Mouse (Mus musculus): Measurements from ENCODE around the gene Tnrc6b. TPM values are rescaled to one million over a fixed set of nuclear protein-coding genes. Genes with fewer than 3 reads are reported as not detected.
A peak's percentile ranks its signal among the peaks of the same experiment; 100 is the strongest.

Tnrc6b gene
- polyA plus RNA-seq, 1 experiment from 2014 or later, result 9.6 TPM

DNA sequence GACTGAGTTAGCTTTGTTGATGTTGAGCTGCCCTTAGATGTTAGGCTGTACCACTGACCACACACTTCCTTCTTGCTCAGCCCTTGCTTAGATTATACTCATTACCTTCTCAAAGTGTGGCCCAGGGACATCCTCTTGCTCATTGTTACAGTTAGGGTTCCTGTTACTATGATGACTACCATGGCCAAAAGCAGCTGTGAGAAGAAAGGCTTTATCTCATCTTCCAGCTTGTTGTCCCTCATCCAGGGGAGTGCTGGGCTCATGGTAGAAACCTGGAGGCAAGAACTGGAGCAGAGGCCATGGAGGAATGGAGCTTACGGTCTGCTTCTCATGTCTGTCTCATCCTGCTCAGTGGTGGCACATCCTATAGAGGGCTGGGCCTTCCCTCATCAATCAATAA lies 28.9 kb downstream of the Tnrc6b start:
- Histone ChIP-seq H3K4me1 (ENCODE audit: insufficient read depth) (peaks cover 43% of the 10 kb centered on the region), H3K9me3 (ENCODE audit: low read length) (no peaks in the 10 kb centered on the region), H3K36me3 (replicated peaks; ENCODE audit: insufficient read depth, low read length) (no peaks in the 10 kb centered on the region), H3K4me2 (ENCODE audit: low read depth, low read length) (no peak overlapping the region), H3K27me3 (ENCODE audit: insufficient read depth, low read length) (no peaks in the 10 kb centered on the region), H3K27ac (ENCODE audit: low read depth) (peak overlapping the region; percentile 30; the same call in 1 of the 2 replicates), H3K4me3 (ENCODE audit: low read depth, low read length) (no peak overlapping the region), H3K9ac (replicated peaks) (no peak overlapping the region)
- 81% methylated on average over 1 of the region's 1 CpGs for WGBS (ENCODE audit: insufficient replicate concordance)
- no peak for TF ChIP-seq EP300 (IDR thresholded peaks at IDR 0.05; ENCODE audit: low read depth)
- no peak for TF ChIP-seq CTCF (IDR thresholded peaks at IDR 0.05; ENCODE audit: low read depth)
- DNase-seq (no peak), ATAC-seq (peak; percentile 28; the same call in 1 of the 2 replicates)

DNA sequence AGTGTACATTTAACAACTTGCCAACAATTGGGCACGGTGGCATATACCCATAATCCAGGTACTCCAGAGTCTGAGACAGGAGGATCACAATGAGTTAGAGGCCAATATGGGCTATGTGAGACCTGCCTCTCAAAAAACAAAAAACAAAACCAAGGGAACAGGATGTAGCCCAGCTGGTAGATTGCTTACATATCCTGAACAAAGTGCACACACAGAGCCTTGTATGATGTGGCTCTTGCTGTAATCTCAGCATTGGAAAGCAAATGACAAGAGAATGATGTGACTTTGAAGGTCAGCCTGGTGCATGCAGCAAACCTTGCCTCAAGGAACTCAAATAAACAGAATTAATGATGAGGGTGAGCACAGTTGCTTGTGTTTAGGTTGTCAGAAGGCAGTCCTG lies 30.7 kb downstream of the Tnrc6b start:
- TF ChIP-seq CTCF (IDR thresholded peaks at IDR 0.05; ENCODE audit: low read depth), result no peak
- TF ChIP-seq EP300 (IDR thresholded peaks at IDR 0.05; ENCODE audit: low read depth), result no peak
- Histone ChIP-seq H3K4me3 (ENCODE audit: low read depth, low read length) (no peak overlapping the region), H3K27ac (ENCODE audit: low read depth) (peak overlapping the region; percentile 39; the same call in 1 of the 2 replicates), H3K4me1 (ENCODE audit: insufficient read depth) (peaks cover 51% of the 10 kb centered on the region), H3K9me3 (ENCODE audit: low read length) (no peaks in the 10 kb centered on the region), H3K4me2 (ENCODE audit: low read depth, low read length) (no peak overlapping the region), H3K9ac (replicated peaks) (no peak overlapping the region), H3K36me3 (replicated peaks; ENCODE audit: insufficient read depth, low read length) (no peaks in the 10 kb centered on the region), H3K27me3 (ENCODE audit: insufficient read depth, low read length) (no peaks in the 10 kb centered on the region)
- ATAC-seq, result no peak
- DNase-seq, result no peak
- WGBS (ENCODE audit: insufficient replicate concordance), result 73% methylated on average over 1 of the region's 1 CpGs

DNA sequence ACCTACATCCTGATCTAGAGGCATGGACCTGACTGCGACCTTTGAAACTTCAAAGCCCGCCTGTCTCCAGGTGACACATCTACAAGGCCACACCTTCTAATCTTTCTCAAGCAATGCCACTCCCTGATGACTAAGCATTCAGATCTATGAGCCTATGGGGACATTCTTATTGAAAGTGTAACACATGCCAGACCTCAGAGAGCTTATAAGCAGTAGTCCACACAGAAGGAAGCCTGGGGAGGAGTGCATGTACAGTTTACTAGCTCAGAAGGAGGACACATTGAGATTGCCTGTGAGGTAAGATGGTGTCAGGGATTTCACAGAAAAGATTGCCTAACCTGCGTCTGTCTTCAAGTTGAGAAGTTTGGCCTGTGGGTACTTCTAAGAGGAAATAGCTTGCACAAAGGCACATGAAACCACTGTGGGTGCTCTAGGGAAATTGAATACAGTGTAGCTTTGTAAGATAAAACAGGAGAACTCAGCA lies 31.9 kb downstream of the Tnrc6b start:
- H3K36me3 ChIP-seq (replicated peaks; ENCODE audit: insufficient read depth, low read length), result no peaks in the 10 kb centered on the region
- peak overlapping the region; percentile 35 for H3K4me3 ChIP-seq (ENCODE audit: low read depth, low read length)
- 57% methylated on average over 3 of the region's 3 CpGs for WGBS (ENCODE audit: insufficient replicate concordance)
- ATAC-seq (peak; percentile 82), DNase-seq (peak; percentile 33)
- H3K27ac ChIP-seq (ENCODE audit: low read depth), result peak overlapping the region; percentile 72
- TF ChIP-seq EP300 (IDR thresholded peaks at IDR 0.05; ENCODE audit: low read depth) (peak; percentile 80), CTCF (IDR thresholded peaks at IDR 0.05; ENCODE audit: low read depth) (no peak)
- no peak overlapping the region for H3K9ac ChIP-seq (replicated peaks)
- H3K9me3 ChIP-seq (ENCODE audit: low read length), result no peaks in the 10 kb centered on the region
- H3K4me2 ChIP-seq (ENCODE audit: low read depth, low read length), result peak overlapping the region; percentile 48
- no peaks in the 10 kb centered on the region for H3K27me3 ChIP-seq (ENCODE audit: insufficient read depth, low read length)
- H3K4me1 ChIP-seq (ENCODE audit: insufficient read depth), result peaks cover 48% of the 10 kb centered on the region

DNA sequence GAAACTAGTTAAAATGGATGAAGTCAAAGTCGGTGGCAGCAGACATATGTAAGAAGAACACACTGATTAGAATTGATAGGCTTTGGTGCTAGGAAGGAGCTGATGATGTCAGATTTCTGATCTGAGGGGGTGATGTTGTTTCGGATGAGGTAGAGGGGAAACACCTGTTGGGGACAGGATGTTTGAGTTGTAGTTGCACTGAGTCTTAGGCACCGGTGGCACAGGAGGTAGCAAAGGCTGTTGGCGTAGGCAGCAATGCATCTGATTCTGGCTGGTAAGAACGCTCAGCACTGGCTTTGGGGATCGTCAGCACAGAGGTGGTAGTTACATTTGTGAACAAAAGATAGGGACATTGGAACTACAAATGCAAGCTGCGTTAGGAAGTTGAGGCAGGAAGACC lies 32.5 kb downstream of the Tnrc6b start:
- Histone ChIP-seq H3K27ac (ENCODE audit: low read depth) (peak overlapping the region; percentile 72), H3K4me1 (ENCODE audit: insufficient read depth) (peaks cover 48% of the 10 kb centered on the region), H3K27me3 (ENCODE audit: insufficient read depth, low read length) (no peaks in the 10 kb centered on the region), H3K36me3 (replicated peaks; ENCODE audit: insufficient read depth, low read length) (0 out of 2 replicates have a peak, but pooled peaks cover 4% of the 10 kb centered on the region), H3K4me2 (ENCODE audit: low read depth, low read length) (peak overlapping the region; percentile 48), H3K4me3 (ENCODE audit: low read depth, low read length) (peak overlapping the region; percentile 35), H3K9ac (replicated peaks) (peak overlapping the region; percentile 23; the same call in 1 of the 2 replicates), H3K9me3 (ENCODE audit: low read length) (no peaks in the 10 kb centered on the region)
- ATAC-seq (no peak), DNase-seq (no peak)
- TF ChIP-seq EP300 (IDR thresholded peaks at IDR 0.05; ENCODE audit: low read depth) (no peak), CTCF (IDR thresholded peaks at IDR 0.05; ENCODE audit: low read depth) (no peak)
- WGBS (ENCODE audit: insufficient replicate concordance), result 58% methylated on average over 7 of the region's 7 CpGs

DNA sequence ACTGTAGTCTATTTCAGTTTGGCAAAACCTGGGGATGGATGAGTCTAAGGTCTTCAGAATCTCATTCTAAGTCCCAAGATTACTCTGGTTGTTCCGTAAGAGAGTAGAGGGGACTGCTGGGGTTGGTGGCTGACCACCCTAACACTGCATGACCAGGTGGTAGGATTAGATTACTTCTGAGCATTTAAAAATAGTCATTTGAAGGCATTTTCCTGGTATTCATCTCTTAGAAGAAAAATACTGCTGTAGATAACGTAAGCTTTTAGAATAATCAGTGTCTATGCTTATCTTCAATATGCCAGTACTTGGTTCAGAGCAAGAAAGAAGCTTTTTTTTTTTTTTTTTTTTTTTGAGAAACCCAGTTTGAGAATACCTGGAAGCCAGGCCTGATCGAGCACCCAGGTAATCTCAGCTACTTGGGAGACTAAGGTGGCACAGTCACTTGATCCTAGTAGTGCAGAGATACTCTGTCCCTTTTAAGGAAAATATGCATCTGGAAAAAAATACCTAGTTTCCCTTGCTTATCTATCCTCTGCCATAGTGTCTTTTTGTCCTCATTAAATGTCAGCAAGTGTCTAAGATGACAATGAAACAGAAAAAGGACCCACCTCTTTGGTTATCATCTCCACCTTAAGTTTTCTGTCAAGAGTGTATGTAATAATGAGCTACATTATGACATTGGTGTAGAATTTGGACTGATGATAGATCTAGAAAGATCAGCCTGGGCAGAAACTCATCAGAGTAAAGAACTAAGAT lies 33.7 kb downstream of the Tnrc6b start:
- peak overlapping the region; percentile 48 for H3K4me2 ChIP-seq (ENCODE audit: low read depth, low read length)

DNA sequence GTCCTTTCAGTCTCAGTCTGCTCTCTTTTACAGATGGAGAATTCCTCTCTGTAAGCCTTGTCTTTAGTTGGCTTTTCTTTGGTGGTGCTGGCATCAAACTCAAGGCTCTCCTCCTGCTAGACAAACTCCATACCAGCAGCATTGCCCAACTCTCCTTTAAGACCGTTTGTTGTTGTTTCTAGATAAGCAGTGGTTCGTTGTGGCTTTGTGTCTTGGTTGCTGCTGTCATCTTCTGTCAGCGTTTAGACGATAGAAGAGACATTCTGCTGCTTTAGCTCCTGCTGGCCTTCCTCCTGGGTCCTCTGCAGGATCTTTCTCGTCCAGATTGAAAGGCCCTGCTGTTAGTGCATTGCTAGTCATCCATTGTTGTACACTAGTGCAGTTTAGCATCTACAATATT lies 37.9 kb downstream of the Tnrc6b start:
- TF ChIP-seq EP300 (IDR thresholded peaks at IDR 0.05; ENCODE audit: low read depth) (peak; percentile 81), CTCF (IDR thresholded peaks at IDR 0.05; ENCODE audit: low read depth) (no peak)
- H3K36me3 ChIP-seq (replicated peaks; ENCODE audit: insufficient read depth, low read length), result 0 out of 2 replicates have a peak, but pooled peaks cover 16% of the 10 kb centered on the region
- H3K9ac ChIP-seq (replicated peaks), result no peak overlapping the region
- no peaks in the 10 kb centered on the region for H3K27me3 ChIP-seq (ENCODE audit: insufficient read depth, low read length)
- H3K27ac ChIP-seq (ENCODE audit: low read depth), result no peak overlapping the region
- DNase-seq, result no peak
- no peak overlapping the region for H3K4me3 ChIP-seq (ENCODE audit: low read depth, low read length)
- H3K9me3 ChIP-seq (ENCODE audit: low read length), result no peaks in the 10 kb centered on the region
- 33% methylated on average over 5 of the region's 5 CpGs for WGBS (ENCODE audit: insufficient replicate concordance)
- 0 out of 2 replicates have a peak overlapping the region, but pooled peaks have one; percentile 3 for H3K4me2 ChIP-seq (ENCODE audit: low read depth, low read length)
- peaks cover 30% of the 10 kb centered on the region; the same call in 1 of the 2 replicates for H3K4me1 ChIP-seq (ENCODE audit: insufficient read depth)
- ATAC-seq, result peak; percentile 41

More for the DNA sequence above, 33.7 kb downstream of the Tnrc6b start:
- peak overlapping the region; percentile 72 for H3K27ac ChIP-seq (ENCODE audit: low read depth)
- H3K4me1 ChIP-seq (ENCODE audit: insufficient read depth), result peaks cover 47% of the 10 kb centered on the region
- DNase-seq, result no peak
- no peaks in the 10 kb centered on the region for H3K9me3 ChIP-seq (ENCODE audit: low read length)
- peak overlapping the region; percentile 35; the same call in 1 of the 2 replicates for H3K4me3 ChIP-seq (ENCODE audit: low read depth, low read length)
- no peaks in the 10 kb centered on the region for H3K27me3 ChIP-seq (ENCODE audit: insufficient read depth, low read length)
- peak; percentile 36; the same call in 1 of the 2 replicates for ATAC-seq
- 0 out of 2 replicates have a peak, but pooled peaks cover 10% of the 10 kb centered on the region for H3K36me3 ChIP-seq (replicated peaks; ENCODE audit: insufficient read depth, low read length)
- TF ChIP-seq EP300 (IDR thresholded peaks at IDR 0.05; ENCODE audit: low read depth) (peak; percentile 91), CTCF (IDR thresholded peaks at IDR 0.05; ENCODE audit: low read depth) (no peak)
- no peak overlapping the region for H3K9ac ChIP-seq (replicated peaks)
- WGBS (ENCODE audit: insufficient replicate concordance), result 58% methylated on average over 3 of the region's 3 CpGs
